Mouse (Mus musculus) kidney, adult 2 months (tissue): ENCODE data around the gene Azin2.

Experiments
- CTCF ChIP-seq: fragments of 200-500 bp; conservative IDR thresholded peaks from 2 replicates; pipeline ENCODE4 v1.5.1; 2011; ENCODE audit warnings: low read depth, mild to moderate bottlenecking, control low read depth, low read length, moderate library complexity, mixed read lengths; ENCODE audit not compliant: insufficient read depth, insufficient read length
- POLR2A ChIP-seq: fragments of 200-500 bp; IDR thresholded peaks from one replicate; pipeline ENCODE4 v1.6.1; 2011; ENCODE audit warnings: low read depth, low read length, control low read depth

- TF ChIP-seq POLR2A (no peak), CTCF (no peak)
Measured at GRCm38 (mm10) chr4:129008006-129008519, 45.8 kb upstream of the Azin2 start.
